Mouse (Mus musculus) heart, embryonic 14.5 days (tissue): Measurements from ENCODE around the gene Lamb1. TPM values are rescaled to one million over a fixed set of nuclear protein-coding genes. Genes with fewer than 3 reads are reported as not detected.

Experiments used
- ATAC-seq: fragments of 200-750 bp; cut with Nextera tagmentation; 2 replicates; pipeline ENCODE4 v1.8.0; 2017; ENCODE audit warnings: low read depth, moderate TSS enrichment; ENCODE audit not compliant: insufficient number of reproducible peaks, insufficient read depth, low FRiP score
- H3K27ac ChIP-seq, 2 experiments: fragments of 200-500 bp in 1 of 2; fragments of 300-500 bp in 1 of 2; sonication (generic) in 1 of 2; replicated peaks in 1 of 2; 2 replicates each; pipeline ENCODE4 v1.5.1; 2012 to 2014; ENCODE audit warnings: low read depth in 2 of 2, low read length in 2 of 2, control low read depth in 1 of 2, mild to moderate bottlenecking in 1 of 2, mixed read lengths in 1 of 2; ENCODE audit not compliant: control insufficient read depth in 1 of 2, insufficient read depth in 1 of 2
- H3K27me3 ChIP-seq: fragments of 300-500 bp; sonication (generic); 2 replicates; pipeline ENCODE4 v1.6.1; 2014; ENCODE audit warnings: mild to moderate bottlenecking, low read length, control low read depth; ENCODE audit not compliant: control insufficient read depth, insufficient read depth
- H3K36me3 ChIP-seq: fragments of 300-500 bp; sonication (generic); 2 replicates; pipeline ENCODE4 v1.6.1; 2014; ENCODE audit warnings: mild to moderate bottlenecking, control low read depth, low read length, mixed read lengths; ENCODE audit not compliant: control insufficient read depth, insufficient read depth
- H3K4me1 ChIP-seq, 2 experiments: fragments of 200-500 bp in 1 of 2; fragments of 300-500 bp in 1 of 2; sonication (generic) in 1 of 2; 2 replicates each; pipeline ENCODE4 v1.6.1; 2012 to 2014; ENCODE audit warnings: low read length in 2 of 2, control low read depth in 1 of 2, mixed read lengths in 1 of 2; ENCODE audit not compliant: control insufficient read depth in 2 of 2, insufficient read depth in 2 of 2
- H3K4me2 ChIP-seq: fragments of 300-500 bp; sonication (generic); 2 replicates; pipeline ENCODE4 v1.6.1; 2014; ENCODE audit warnings: mild to moderate bottlenecking, low read length
- H3K4me3 ChIP-seq, 2 experiments: fragments of 200-500 bp in 1 of 2; fragments of 300-500 bp in 1 of 2; sonication (generic) in 1 of 2; 2 replicates each; pipeline ENCODE4 v1.5.1; 2012 to 2014; ENCODE audit warnings: low read length in 2 of 2, mild to moderate bottlenecking in 2 of 2, control low read depth in 1 of 2, low read depth in 1 of 2, moderate library complexity in 1 of 2; ENCODE audit not compliant: control insufficient read depth in 1 of 2, insufficient read depth in 1 of 2
- H3K9ac ChIP-seq: fragments of 300-500 bp; sonication (generic); 2 replicates; pipeline ENCODE4 v1.6.1; 2014; ENCODE audit warnings: mild to moderate bottlenecking, low read length
- H3K9me3 ChIP-seq: fragments of 300-500 bp; sonication (generic); 2 replicates; pipeline ENCODE4 v1.6.1; 2016; ENCODE audit warnings: low read length, control low read depth; ENCODE audit not compliant: control insufficient read depth
- WGBS: fragments of 180-500 bp; shearing (Covaris S2); extraction: QIAGEN DNeasy Blood & Tissue Kit; methylation state at CpG from one replicate; pipeline ENCODE4 v1.1.7; 2014; 5-methylcytosine and 5-hydroxymethylcytosine counted together
- polyA plus RNA-seq: library from polyadenylated mRNA; unstranded; fragments of >200 nt; fragmentation: Nextera tagmentation; extraction: Ambion mirVana; gene quantifications from 2 replicates; pipeline ENCODE4 v1.2.1, GENCODE M21; 2014

Lamb1 gene
- polyA plus RNA-seq, 1 experiment from 2014 or later: 96.3 TPM

- H3K9me3 ChIP-seq: no peaks in the 10 kb centered on the region
- H3K27ac ChIP-seq: no peak overlapping the region
- H3K27me3 ChIP-seq: no peaks in the 10 kb centered on the region
- 77% methylated on average over 13 of the region's 13 CpGs for WGBS
- no peak overlapping the region for H3K4me3 ChIP-seq
- ATAC-seq: no peak
- H3K4me1 ChIP-seq: peaks cover 7 to 18% of the 10 kb centered on the region in 2 experiments
- no peak overlapping the region for H3K9ac ChIP-seq
- peaks cover 100% of the 10 kb centered on the region for H3K36me3 ChIP-seq
- H3K4me2 ChIP-seq: no peak overlapping the region
These were observed 55.8 kb downstream of the Lamb1 start for GRCm38 (mm10) chr12:31320817-31321216.

- Histone ChIP-seq H3K4me1 (peaks cover 5 to 18% of the 10 kb centered on the region in 2 experiments), H3K9ac (no peak overlapping the region), H3K4me3 (no peak overlapping the region), H3K27ac (no peak overlapping the region), H3K27me3 (no peaks in the 10 kb centered on the region), H3K4me2 (no peak overlapping the region), H3K36me3 (peaks cover 100% of the 10 kb centered on the region), H3K9me3 (no peaks in the 10 kb centered on the region)
- no peak for ATAC-seq
- 98% methylated on average over 1 of the region's 1 CpGs for WGBS
These were observed 56.5 kb downstream of the Lamb1 start for GRCm38 (mm10) chr12:31321532-31321931.

DNA sequence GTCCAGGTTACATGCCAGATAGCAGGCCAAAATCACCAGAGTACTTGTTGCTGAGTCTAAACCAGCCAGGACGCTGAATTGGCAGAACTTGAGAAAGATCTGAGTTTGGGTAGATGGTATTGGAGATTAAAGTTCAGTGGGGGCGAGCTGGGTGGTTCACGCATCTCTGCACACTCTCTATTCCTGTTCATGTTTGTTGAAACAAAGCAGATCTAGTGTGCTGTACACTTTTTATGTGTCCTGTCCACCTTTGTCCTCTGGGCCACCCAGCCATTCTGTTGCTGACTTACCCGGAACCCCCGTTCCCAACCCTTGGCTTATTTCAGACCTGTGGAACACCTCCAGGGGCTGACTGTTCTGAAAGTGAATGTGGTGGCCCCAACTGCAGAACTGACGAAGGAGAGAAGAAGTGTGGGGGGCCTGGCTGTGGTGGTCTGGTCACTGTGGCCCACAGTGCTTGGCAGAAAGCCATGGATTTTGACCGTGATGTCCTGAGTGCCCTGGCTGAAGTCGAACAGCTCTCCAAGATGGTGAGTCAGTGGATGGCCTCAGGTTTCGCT lies 58.2 kb downstream of the Lamb1 start:
- WGBS: 80% methylated on average over 9 of the region's 9 CpGs
- ATAC-seq: no peak
- H3K36me3 ChIP-seq: peaks cover 100% of the 10 kb centered on the region
- H3K4me1 ChIP-seq: peaks cover 3 to 6% of the 10 kb centered on the region in 2 experiments
- no peaks in the 10 kb centered on the region for H3K27me3 ChIP-seq
- no peak overlapping the region for H3K4me3 ChIP-seq
- H3K4me2 ChIP-seq: no peak overlapping the region
- no peaks in the 10 kb centered on the region for H3K9me3 ChIP-seq
- no peak overlapping the region for H3K27ac ChIP-seq
- no peak overlapping the region for H3K9ac ChIP-seq

DNA sequence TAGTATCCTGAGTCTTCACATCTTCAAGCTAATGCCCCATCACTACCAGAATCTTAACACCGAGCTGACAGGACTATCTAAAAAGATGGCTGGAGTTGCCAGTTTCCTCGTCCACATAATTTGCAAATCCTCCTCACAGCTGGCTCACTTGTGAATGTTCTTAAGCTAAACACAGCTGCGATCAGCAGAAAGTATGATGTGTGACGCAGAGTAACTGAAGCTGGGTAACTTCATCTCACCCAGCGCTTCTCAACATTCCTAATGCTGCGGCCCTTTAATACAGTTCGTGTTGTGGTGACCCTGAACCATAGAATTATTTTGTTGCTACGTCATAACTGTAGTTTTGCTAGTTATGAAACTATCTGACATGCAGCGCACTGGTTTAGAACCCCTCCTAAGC lies 62.1 kb downstream of the Lamb1 start:
- Histone ChIP-seq H3K9ac (no peak overlapping the region), H3K27me3 (no peaks in the 10 kb centered on the region), H3K4me3 (no peak overlapping the region), H3K4me1 (no peaks in the 10 kb centered on the region), H3K9me3 (no peaks in the 10 kb centered on the region), H3K36me3 (peaks cover 97% of the 10 kb centered on the region), H3K27ac (no peak overlapping the region), H3K4me2 (no peak overlapping the region)
- ATAC-seq: no peak
- 91% methylated on average over 9 of the region's 9 CpGs for WGBS

DNA sequence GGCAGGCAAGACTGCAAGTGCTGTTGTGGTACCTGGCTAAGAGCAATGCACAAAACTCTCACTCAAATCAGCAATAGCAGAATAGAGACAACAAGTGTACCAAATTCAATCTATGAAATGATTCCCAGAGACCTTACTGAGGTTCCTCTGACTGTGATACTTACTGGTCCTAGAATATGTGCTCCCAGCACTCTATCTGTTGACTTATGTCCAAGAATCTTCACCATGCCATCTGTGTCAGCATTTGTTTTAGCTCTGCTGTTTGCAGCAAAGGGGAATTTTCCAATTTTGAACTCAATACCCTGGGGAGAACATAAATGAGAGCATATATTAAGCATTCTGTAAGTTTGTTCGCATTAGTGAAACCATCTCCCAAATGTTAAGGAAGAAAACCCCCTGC lies 68.2 kb downstream of the Lamb1 start:
- no peak for ATAC-seq
- no peak overlapping the region for H3K9ac ChIP-seq
- H3K27me3 ChIP-seq: no peaks in the 10 kb centered on the region
- no peaks in the 10 kb centered on the region for H3K4me1 ChIP-seq
- H3K4me3 ChIP-seq: no peak overlapping the region
- 98% methylated on average over 1 of the region's 1 CpGs for WGBS
- H3K27ac ChIP-seq: no peak overlapping the region
- no peak overlapping the region for H3K4me2 ChIP-seq
- H3K36me3 ChIP-seq: peaks cover 94% of the 10 kb centered on the region
- no peaks in the 10 kb centered on the region for H3K9me3 ChIP-seq

- H3K27ac ChIP-seq: peak overlapping the region; percentile 84 to 92; a peak in 2 of 4 replicates
- H3K4me2 ChIP-seq: peak overlapping the region; percentile 77
- H3K9ac ChIP-seq: peak overlapping the region; percentile 93
- H3K27me3 ChIP-seq: no peaks in the 10 kb centered on the region
- WGBS: 23% methylated on average over 15 of the region's 15 CpGs
- peaks cover 37% of the 10 kb centered on the region for H3K36me3 ChIP-seq
- peak overlapping the region; percentile 82 to 92 for H3K4me3 ChIP-seq
- ATAC-seq: no peak
- H3K9me3 ChIP-seq: no peaks in the 10 kb centered on the region
- H3K4me1 ChIP-seq: peaks cover 0 to 8% of the 10 kb centered on the region in 2 experiments; a peak in 2 of 4 replicates
These were observed 85.3 kb downstream of the Lamb1 start for GRCm38 (mm10) chr12:31350191-31350943.

GRCm38 (mm10) chr12:31350944-31351928 lies 86.2 kb downstream of the Lamb1 start, which contains the start of gene Dld:
Gene Dld, minus strand, starts transcription at chr12:31351453.
- Histone ChIP-seq H3K4me2 (peak within 1 kb of the TSS; percentile 77), H3K36me3 (peaks cover 31% of the 10 kb centered on the region), H3K9me3 (no peaks in the 10 kb centered on the region), H3K4me1 (peaks cover 0 to 8% of the 10 kb centered on the region in 2 experiments; a peak in 2 of 4 replicates), H3K9ac (peak within 1 kb of the TSS; percentile 93), H3K4me3 (peak within 1 kb of the TSS; percentile 82 to 92), H3K27me3 (no peaks in the 10 kb centered on the region), H3K27ac (peak within 1 kb of the TSS; percentile 84 to 92)
- ATAC-seq: peak; percentile 98
- WGBS: 5% methylated on average over 65 of the region's 66 CpGs
